23 mouse cellular contexts compared by ENCODE assay signal in the genomic region with DNA sequence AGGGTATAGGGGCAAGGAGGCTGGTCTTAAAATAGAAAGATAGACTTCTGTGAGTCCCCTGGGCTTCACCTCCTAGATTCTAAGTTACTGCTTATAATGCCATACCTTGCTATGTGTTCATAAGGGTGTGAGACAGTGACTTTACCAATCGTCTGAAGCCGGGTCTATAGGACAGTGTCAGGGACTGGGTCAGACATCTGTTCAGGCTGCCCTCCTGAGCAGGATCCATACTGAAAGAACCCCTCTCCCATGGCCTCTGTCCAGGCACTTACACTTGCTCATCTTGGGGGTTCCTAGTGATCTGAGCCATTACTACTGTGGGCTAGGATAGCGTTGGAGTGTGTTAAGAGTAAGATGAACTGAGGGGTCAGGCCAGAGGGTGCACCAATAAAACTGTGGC. TPM values are rescaled to one million over a fixed set of nuclear protein-coding genes. Genes with fewer than 3 reads are reported as not detected.
DNase-seq lines count a peak whose midpoint lies in the region; ATAC-seq lines count a peak whose summit lies in the region.
"Had no signal": no experiment of that assay in that cellular context is flagged by ENCODE, and none has a peak within 500 bp of the region (broad histone marks: within the 10 kb centered on the region; RNA-seq: fewer than 3 reads in every experiment).

No protein-coding gene starts in this region.

- no peak overlapping the region for H3K27ac ChIP-seq in embryonic facial prominence, embryonic 12.5 days
- H3K27ac ChIP-seq in embryonic facial prominence, embryonic 10.5 days (replicated peaks): no peak overlapping the region
- no peak overlapping the region for H3K27ac ChIP-seq in midbrain, embryonic 11.5 days (ENCODE audit: low read depth, low read length)
- no peak overlapping the region for H3K27ac ChIP-seq in midbrain, embryonic 14.5 days (replicated peaks; ENCODE audit: low read depth, low read length)

- no peak overlapping the region for H3K4me2 ChIP-seq in embryonic facial prominence, embryonic 12.5 days (replicated peaks)
- H3K4me2 ChIP-seq in midbrain, embryonic 11.5 days: no peak overlapping the region
- H3K4me2 ChIP-seq in midbrain, embryonic 14.5 days (ENCODE audit: low read length): no peak overlapping the region

- WGBS in embryonic facial prominence, embryonic 12.5 days: 95% methylated on average over 3 of the region's 3 CpGs
- WGBS in embryonic facial prominence, embryonic 10.5 days: 98% methylated on average over 3 of the region's 3 CpGs
- whole genome bisulfite sequencing in midbrain, embryonic 11.5 days: 95% methylated on average over 3 of the region's 3 CpGs
- 96% methylated on average over 3 of the region's 3 CpGs for WGBS in midbrain, embryonic 14.5 days

- DNase-seq in embryonic facial prominence, embryonic 10.5 days (ENCODE audit: low spot score): no peak
- DNase-seq in heart, adult 11 months: peak; percentile 76
- DNase-seq in heart, adult 8-10 months (ENCODE audit: low spot score): no peak
- peak; percentile 49 for DNase-seq in midbrain, embryonic 11.5 days (ENCODE audit: low spot score, missing footprints)
- no peak for DNase-seq in midbrain, embryonic 14.5 days
- DNase-seq: adrenal gland, adult 2 months; adrenal gland, adult 8-10 months; adrenal gland, postnatal 10 days; adrenal gland, postnatal 14 days; adrenal gland, postnatal 25 days; adrenal gland, postnatal 36 days; B cell, adult 2 months; cerebellum, adult 11 months; cerebellum, adult 11-12 months; cerebellum, adult 18-20 months had no signal

- no peaks in the 10 kb centered on the region for H3K27me3 ChIP-seq in embryonic facial prominence, embryonic 12.5 days
- H3K27me3 ChIP-seq in embryonic facial prominence, embryonic 10.5 days (replicated peaks; ENCODE audit: low read depth, poor library complexity, severe bottlenecking): no peaks in the 10 kb centered on the region
- H3K27me3 ChIP-seq in midbrain, embryonic 11.5 days (ENCODE audit: control insufficient read depth, insufficient read depth, low read length): no peaks in the 10 kb centered on the region
- no peaks in the 10 kb centered on the region for H3K27me3 ChIP-seq in midbrain, embryonic 14.5 days (ENCODE audit: control insufficient read depth, insufficient read depth, low read length)
- H3K27me3 ChIP-seq: CH12.LX, Patski had no signal

- H3K9ac ChIP-seq in embryonic facial prominence, embryonic 12.5 days: no peak overlapping the region
- H3K9ac ChIP-seq in midbrain, embryonic 11.5 days (ENCODE audit: low read length): no peak overlapping the region
- H3K9ac ChIP-seq in midbrain, embryonic 14.5 days (replicated peaks; ENCODE audit: low read length): no peak overlapping the region

- no peak overlapping the region for H3K4me3 ChIP-seq in embryonic facial prominence, embryonic 12.5 days
- no peak overlapping the region for H3K4me3 ChIP-seq in embryonic facial prominence, embryonic 10.5 days
- H3K4me3 ChIP-seq in midbrain, embryonic 11.5 days (ENCODE audit: low read depth, low read length): no peak overlapping the region
- no peak overlapping the region for H3K4me3 ChIP-seq in midbrain, embryonic 14.5 days (replicated peaks; ENCODE audit: low read depth, low read length)

- peaks cover 95% of the 10 kb centered on the region for H3K36me3 ChIP-seq in embryonic facial prominence, embryonic 12.5 days
- peaks cover 100% of the 10 kb centered on the region for H3K36me3 ChIP-seq in embryonic facial prominence, embryonic 10.5 days (replicated peaks)
- H3K36me3 ChIP-seq in midbrain, embryonic 11.5 days (ENCODE audit: control insufficient read depth, insufficient read depth, low read length): peaks cover 36% of the 10 kb centered on the region
- peaks cover 33% of the 10 kb centered on the region for H3K36me3 ChIP-seq in midbrain, embryonic 14.5 days (ENCODE audit: control insufficient read depth, insufficient read depth, low read length)

- H3K4me1 ChIP-seq in embryonic facial prominence, embryonic 12.5 days: no peaks in the 10 kb centered on the region
- no peaks in the 10 kb centered on the region for H3K4me1 ChIP-seq in embryonic facial prominence, embryonic 10.5 days
- no peaks in the 10 kb centered on the region for H3K4me1 ChIP-seq in midbrain, embryonic 11.5 days (ENCODE audit: control insufficient read depth, insufficient read depth, low read length)
- H3K4me1 ChIP-seq in midbrain, embryonic 14.5 days (ENCODE audit: control insufficient read depth, insufficient read depth, low read length): no peaks in the 10 kb centered on the region

- 0 out of 2 replicates have a peak, but pooled peaks have one; percentile 52 for ATAC-seq in embryonic facial prominence, embryonic 12.5 days (ENCODE audit: insufficient number of reproducible peaks, insufficient read depth, low FRiP score, low TSS enrichment)
- no peak for ATAC-seq in midbrain, embryonic 11.5 days (ENCODE audit: low FRiP score)
- ATAC-seq in midbrain, embryonic 14.5 days (ENCODE audit: low FRiP score, low TSS enrichment): no peak
- ATAC-seq: activated CD4-positive, CD25-positive, alpha-beta regulatory T cell, adult 4 months; CD4-positive, CD25-positive, alpha-beta regulatory T cell, adult 4 months; Patski had no signal

- no peaks in the 10 kb centered on the region for H3K9me3 ChIP-seq in embryonic facial prominence, embryonic 12.5 days
- H3K9me3 ChIP-seq in embryonic facial prominence, embryonic 10.5 days: no peaks in the 10 kb centered on the region
- H3K9me3 ChIP-seq in midbrain, embryonic 11.5 days (ENCODE audit: control insufficient read depth, low read length): no peaks in the 10 kb centered on the region
- H3K9me3 ChIP-seq in midbrain, embryonic 14.5 days (ENCODE audit: control insufficient read depth, low read length): no peaks in the 10 kb centered on the region
- H3K9me3 ChIP-seq: G1E had no signal

RNA-seq across cellular contexts. Expression of a gene that starts 34.7 kb away (rescaled TPM):
- polyA plus RNA-seq in embryonic facial prominence, embryonic 12.5 days (2016; fragmentation: Nextera tagmentation; extraction: Ambion mirVana): 0.24 and 0.28 TPM in 2 replicates
- polyA plus RNA-seq in embryonic facial prominence, embryonic 10.5 days (2016; fragmentation: Nextera tagmentation; extraction: Ambion mirVana): 0.62 and 0.85 TPM in 2 replicates
- 1 to 10 TPM in 3 of 4 experiments, under 1 TPM in 1; 0.90 to 1.4 (median 1.3) TPM for total RNA-seq in heart, adult 8-10 months (2022)
- 0.12 and 0.15 TPM in 2 replicates for polyA plus RNA-seq in midbrain, embryonic 11.5 days (2014; fragmentation: Nextera tagmentation; extraction: Ambion mirVana)
- polyA plus RNA-seq in midbrain, embryonic 14.5 days (2014; fragmentation: Nextera tagmentation; extraction: Ambion mirVana): 0.20 TPM in 1 of 2 replicates, not detected in the other
- total RNA-seq: CH12.LX, ES-E14, MEL had no signal
- polyA plus RNA-seq: activated CD4-positive, CD25-positive, alpha-beta regulatory T cell, adult 4 months; CD4-positive, CD25-positive, alpha-beta regulatory T cell, adult 4 months; G1E had no signal

RNA-seq across cellular contexts. Expression of a gene that starts 41.9 kb away (rescaled TPM):
- 62.2 and 65.7 TPM in 2 replicates for polyA plus RNA-seq in embryonic facial prominence, embryonic 12.5 days (2016; fragmentation: Nextera tagmentation; extraction: Ambion mirVana)
- 68.3 and 68.9 TPM in 2 replicates for polyA plus RNA-seq in embryonic facial prominence, embryonic 10.5 days (2016; fragmentation: Nextera tagmentation; extraction: Ambion mirVana)
- 10 to 100 TPM; 57.2 to 67.5 (median 65.3) TPM for total RNA-seq in heart, adult 8-10 months (2022)
- polyA plus RNA-seq in midbrain, embryonic 11.5 days (2014; fragmentation: Nextera tagmentation; extraction: Ambion mirVana): 49.8 and 53.1 TPM in 2 replicates
- polyA plus RNA-seq in midbrain, embryonic 14.5 days (2014; fragmentation: Nextera tagmentation; extraction: Ambion mirVana): 43.1 and 46.6 TPM in 2 replicates

RNA-seq across cellular contexts. Expression of a gene that starts 49.6 kb away (rescaled TPM):
- polyA plus RNA-seq in embryonic facial prominence, embryonic 12.5 days (2016; fragmentation: Nextera tagmentation; extraction: Ambion mirVana): 512 and 537 TPM in 2 replicates
- polyA plus RNA-seq in embryonic facial prominence, embryonic 10.5 days (2016; fragmentation: Nextera tagmentation; extraction: Ambion mirVana): 192 and 210 TPM in 2 replicates
- total RNA-seq in heart, adult 8-10 months (2022): 10 to 100 TPM; 36.4 to 46.9 (median 43.4) TPM
- 199 and 211 TPM in 2 replicates for polyA plus RNA-seq in midbrain, embryonic 11.5 days (2014; fragmentation: Nextera tagmentation; extraction: Ambion mirVana)
- 52.6 and 105 TPM in 2 replicates for polyA plus RNA-seq in midbrain, embryonic 14.5 days (2014; fragmentation: Nextera tagmentation; extraction: Ambion mirVana)

Comparison
In these comparisons a context has a peak if more than half of its experiments do, and no peak if none do; other contexts are left out.
1. DNase-seq: peak in heart, adult 11 months (single experiment) and midbrain, embryonic 11.5 days (single experiment); none in embryonic facial prominence, embryonic 10.5 days (single experiment), heart, adult 8-10 months (single experiment) and midbrain, embryonic 14.5 days (single experiment).